Mouse (Mus musculus): ENCODE results near the gene Fbf1.

GRCm38 (mm10) chr11:116149341-116149740, 18.6 kb downstream of the Fbf1 start:
- no peak for TF ChIP-seq FLI1 (IDR thresholded peaks at IDR 0.05; ENCODE audit: low read length)
- no peak for TF ChIP-seq GATA1 (IDR thresholded peaks at IDR 0.05; ENCODE audit: borderline replicate concordance, low read length)
